Mouse (Mus musculus): ENCODE measurements around the gene Cyfip2.

- TF ChIP-seq CTCF (IDR thresholded peaks at IDR 0.05; ENCODE audit: borderline replicate concordance, control insufficient read depth, extremely low read depth, insufficient read depth, low read length, poor library complexity) (no peak), POLR2A (IDR thresholded peaks at IDR 0.05; ENCODE audit: control insufficient read depth, extremely low read depth, insufficient read depth, low read length, poor library complexity) (no peak)
Measured at GRCm38 (mm10) chr11:46349681-46350410, 37.2 kb upstream of the Cyfip2 start.
